Mouse (Mus musculus) CH12.LX (cell line): ENCODE results near the gene Il27ra. TPM values are rescaled to one million over a fixed set of nuclear protein-coding genes. Genes with fewer than 3 reads are reported as not detected.

Experiments used
- DNase-seq: peaks from one replicate; pipeline ENCODE4 v3.0.0-alpha.2; 2013; ENCODE audit errors: extremely low read depth
- H3K27ac ChIP-seq: 2 replicates; pipeline ENCODE4 v1.5.1; 2012; ENCODE audit warnings: low read depth, mild to moderate bottlenecking, control low read depth, moderate library complexity; ENCODE audit not compliant: insufficient read depth
- H3K27me3 ChIP-seq: replicated peaks from 2 replicates; pipeline ENCODE3; 2012; ENCODE audit warnings: inconsistent platforms
- H3K36me3 ChIP-seq, 2 experiments: replicated peaks in 1 of 2; 2 replicates each; pipeline versions ENCODE3 to v1.6.1; 2012; ENCODE audit warnings: inconsistent platforms in 1 of 2, low read length in 1 of 2, mild to moderate bottlenecking in 1 of 2, mixed read lengths in 1 of 2, moderate library complexity in 1 of 2; ENCODE audit not compliant: control insufficient read depth in 1 of 2, insufficient read depth in 1 of 2
- H3K4me1 ChIP-seq, 2 experiments: 2 replicates each; pipeline ENCODE4 v1.6.1; 2012; ENCODE audit warnings: inconsistent platforms in 1 of 2, moderate library complexity in 1 of 2; ENCODE audit not compliant: insufficient read depth in 2 of 2, control insufficient read depth in 1 of 2
- H3K4me2 ChIP-seq: 2 replicates; pipeline ENCODE4 v1.6.1; 2012; ENCODE audit warnings: low read depth, mild to moderate bottlenecking, control low read depth; ENCODE audit not compliant: poor library complexity, insufficient read depth, severe bottlenecking
- H3K4me3 ChIP-seq, 3 experiments: fragments of 150-350 bp in 1 of 3; sonication (generic) in 1 of 3; replicated peaks in 1 of 3; 2 replicates each; pipeline versions ENCODE3 to v1.5.1; 2011 to 2012; ENCODE audit warnings: low read depth in 2 of 3, low read length in 2 of 3, mild to moderate bottlenecking in 2 of 3, moderate library complexity in 2 of 3, control low read depth in 1 of 3, improper control_type of control experiment in 1 of 3, inconsistent platforms in 1 of 3, mixed read lengths in 1 of 3; ENCODE audit not compliant: poor library complexity in 1 of 3
- H3K79me2 ChIP-seq: replicated peaks from 2 replicates; pipeline ENCODE4 v1.6.1; 2012; ENCODE audit warnings: mild to moderate bottlenecking, moderate library complexity; ENCODE audit not compliant: control insufficient read depth, poor library complexity, insufficient read depth, severe bottlenecking; ENCODE audit errors: extremely low read depth
- H3K9ac ChIP-seq: 2 replicates; pipeline ENCODE4 v1.6.1; 2012; ENCODE audit warnings: low read depth, mild to moderate bottlenecking, control low read depth, moderate library complexity; ENCODE audit not compliant: insufficient read depth
- H3K9me3 ChIP-seq: replicated peaks from 2 replicates; pipeline ENCODE3; 2012; ENCODE audit warnings: low read length, inconsistent platforms, mixed read lengths
- BHLHE40 ChIP-seq: IDR thresholded peaks from 2 replicates; pipeline ENCODE4 v1.6.1; 2011; ENCODE audit warnings: mild to moderate bottlenecking, low read depth, low read length, improper control_type of control experiment
- CHD2 ChIP-seq: IDR thresholded peaks from 2 replicates; pipeline ENCODE4 v1.6.1; 2011; ENCODE audit warnings: low read length, improper control_type of control experiment
- CTCF ChIP-seq, 2 experiments: IDR thresholded peaks in 1 of 2; conservative IDR thresholded peaks in 1 of 2; 2 replicates each; pipeline ENCODE4 v1.5.1; 2011 to 2012; ENCODE audit warnings: low read depth in 2 of 2, low read length in 2 of 2, improper control_type of control experiment in 1 of 2, inconsistent platforms in 1 of 2, mild to moderate bottlenecking in 1 of 2, moderate library complexity in 1 of 2
- ELF1 ChIP-seq: IDR thresholded peaks from 2 replicates; pipeline ENCODE4 v1.6.1; 2014; ENCODE audit warnings: low read depth, mild to moderate bottlenecking, inconsistent platforms, low read length, improper control_type of control experiment
- HCFC1 ChIP-seq: IDR thresholded peaks from 2 replicates; pipeline ENCODE4 v1.6.1; 2012; ENCODE audit warnings: low read depth, mild to moderate bottlenecking, inconsistent platforms, low read length, improper control_type of control experiment
- JUN ChIP-seq: IDR thresholded peaks from 2 replicates; pipeline ENCODE4 v1.6.1; 2011; ENCODE audit warnings: low read depth, mild to moderate bottlenecking, low read length, improper control_type of control experiment, moderate library complexity; ENCODE audit not compliant: insufficient read depth
- JUND ChIP-seq: conservative IDR thresholded peaks from 2 replicates; pipeline ENCODE4 v1.6.1; 2011; ENCODE audit warnings: low read depth, low read length, improper control_type of control experiment
- KAT2A ChIP-seq: IDR thresholded peaks from 2 replicates; pipeline ENCODE4 v1.6.1; 2012; ENCODE audit warnings: low read length, improper control_type of control experiment, inconsistent platforms; ENCODE audit not compliant: insufficient replicate concordance
- MAFK ChIP-seq: IDR thresholded peaks from 2 replicates; pipeline ENCODE4 v1.6.1; 2011; ENCODE audit warnings: low read length, improper control_type of control experiment; ENCODE audit not compliant: insufficient replicate concordance
- MAX ChIP-seq: IDR thresholded peaks from 2 replicates; pipeline ENCODE4 v1.6.1; 2011; ENCODE audit warnings: low read length, improper control_type of control experiment
- MEF2A ChIP-seq: IDR thresholded peaks from 2 replicates; pipeline ENCODE4 v1.6.1; 2014; ENCODE audit warnings: low read depth, mild to moderate bottlenecking, inconsistent platforms, low read length, improper control_type of control experiment, borderline replicate concordance
- MXI1 ChIP-seq: IDR thresholded peaks from 2 replicates; pipeline ENCODE4 v1.6.1; 2011; ENCODE audit warnings: mild to moderate bottlenecking, low read depth, low read length, improper control_type of control experiment
- MYC ChIP-seq: IDR thresholded peaks from 2 replicates; pipeline ENCODE4 v1.6.1; 2011; ENCODE audit warnings: low read depth, mild to moderate bottlenecking, improper control_type of control experiment, low read length
- NELFE ChIP-seq: IDR thresholded peaks from 2 replicates; pipeline ENCODE4 v1.6.1; 2011; ENCODE audit warnings: low read depth, low read length, improper control_type of control experiment
- NRF1 ChIP-seq: IDR thresholded peaks from 2 replicates; pipeline ENCODE4 v1.6.1; 2014; ENCODE audit warnings: low read depth, mild to moderate bottlenecking, inconsistent platforms, low read length, improper control_type of control experiment, moderate library complexity
- POLR2A ChIP-seq: IDR thresholded peaks from 2 replicates; pipeline ENCODE4 v1.6.1; 2011; ENCODE audit warnings: low read depth, mild to moderate bottlenecking, improper control_type of control experiment, low read length
- POLR2AphosphoS2 ChIP-seq: IDR thresholded peaks from 2 replicates; pipeline ENCODE4 v1.6.1; 2011; ENCODE audit warnings: low read depth, low read length, improper control_type of control experiment
- RAD21 ChIP-seq: IDR thresholded peaks from 2 replicates; pipeline ENCODE4 v1.6.1; 2011; ENCODE audit warnings: low read depth, mild to moderate bottlenecking, low read length, improper control_type of control experiment, moderate library complexity
- RCOR1 ChIP-seq: conservative IDR thresholded peaks from 2 replicates; pipeline ENCODE4 v1.6.1; 2012; ENCODE audit warnings: low read depth, mild to moderate bottlenecking, inconsistent platforms, low read length, improper control_type of control experiment
- SIN3A ChIP-seq: IDR thresholded peaks from 2 replicates; pipeline ENCODE4 v1.6.1; 2012; ENCODE audit warnings: low read length, improper control_type of control experiment, inconsistent platforms
- SMC3 ChIP-seq: IDR thresholded peaks from 2 replicates; pipeline ENCODE4 v1.6.1; 2011; ENCODE audit warnings: low read depth, low read length, improper control_type of control experiment
- TBP ChIP-seq: conservative IDR thresholded peaks from 2 replicates; pipeline ENCODE4 v1.6.1; 2011; ENCODE audit warnings: low read depth, low read length, improper control_type of control experiment
- TCF12 ChIP-seq: IDR thresholded peaks from 2 replicates; pipeline ENCODE4 v1.6.1; 2014; ENCODE audit warnings: low read depth, mild to moderate bottlenecking, inconsistent platforms, low read length, improper control_type of control experiment
- UBTF ChIP-seq: IDR thresholded peaks from 2 replicates; pipeline ENCODE4 v1.6.1; 2012; ENCODE audit warnings: low read depth, mild to moderate bottlenecking, inconsistent platforms, low read length, improper control_type of control experiment, moderate library complexity
- USF2 ChIP-seq: conservative IDR thresholded peaks from 2 replicates; pipeline ENCODE4 v1.6.1; 2011; ENCODE audit warnings: low read depth, low read length, improper control_type of control experiment
- ZKSCAN1 ChIP-seq: IDR thresholded peaks from 2 replicates; pipeline ENCODE4 v1.6.1; 2012; ENCODE audit warnings: low read depth, inconsistent platforms, low read length, improper control_type of control experiment, borderline replicate concordance
- ZMIZ1 ChIP-seq: IDR thresholded peaks from 2 replicates; pipeline ENCODE4 v1.6.1; 2012; ENCODE audit warnings: low read depth, mild to moderate bottlenecking, inconsistent platforms, low read length, improper control_type of control experiment
- ZNF384 ChIP-seq: IDR thresholded peaks from 2 replicates; pipeline ENCODE4 v1.6.1; 2012; ENCODE audit warnings: low read depth, low read length, improper control_type of control experiment, inconsistent platforms
- dilution Hi-C: fragments of 300-500 bp; cut with MboI; formaldehyde crosslinking; loops from 2 replicates; pipeline ENCODE4 v1.14.3; 2020; ENCODE audit warnings: low sequenced_read_pairs; ENCODE audit not compliant: extremely low pct_unique_long_range_greater_than_20kb, extremely low pct_ligation_motif_present
- in situ Hi-C: fragments of 300-500 bp; cut with MboI; formaldehyde crosslinking; loops from 3 replicates; pipeline ENCODE4 v1.14.3; 2019; ENCODE audit warnings: low sequenced_read_pairs, low pct_ligation_motif_present, low pct_unique_long_range_greater_than_20kb, mixed read lengths
- polyA plus RNA-seq: library from polyadenylated mRNA; unstranded; fragments of >175 nt; gene quantifications from 2 replicates; pipeline ENCODE4 v1.2.1, GENCODE M21; 2012; ENCODE audit warnings: low read depth; ENCODE audit not compliant: insufficient read length
- total RNA-seq, 2 experiments: library from RNA; depleted of rRNA; stranded (reverse); fragments of 300-350 nt in 1 of 2; fragments of >200 nt in 1 of 2; gene quantifications; 2 replicates each; pipeline ENCODE4 v1.2.3; 2012 to 2014

The Il27ra gene
- total and polyA plus RNA-seq, 3 experiments, result 1.4 to 2.4 (median 2.3) TPM

DNA sequence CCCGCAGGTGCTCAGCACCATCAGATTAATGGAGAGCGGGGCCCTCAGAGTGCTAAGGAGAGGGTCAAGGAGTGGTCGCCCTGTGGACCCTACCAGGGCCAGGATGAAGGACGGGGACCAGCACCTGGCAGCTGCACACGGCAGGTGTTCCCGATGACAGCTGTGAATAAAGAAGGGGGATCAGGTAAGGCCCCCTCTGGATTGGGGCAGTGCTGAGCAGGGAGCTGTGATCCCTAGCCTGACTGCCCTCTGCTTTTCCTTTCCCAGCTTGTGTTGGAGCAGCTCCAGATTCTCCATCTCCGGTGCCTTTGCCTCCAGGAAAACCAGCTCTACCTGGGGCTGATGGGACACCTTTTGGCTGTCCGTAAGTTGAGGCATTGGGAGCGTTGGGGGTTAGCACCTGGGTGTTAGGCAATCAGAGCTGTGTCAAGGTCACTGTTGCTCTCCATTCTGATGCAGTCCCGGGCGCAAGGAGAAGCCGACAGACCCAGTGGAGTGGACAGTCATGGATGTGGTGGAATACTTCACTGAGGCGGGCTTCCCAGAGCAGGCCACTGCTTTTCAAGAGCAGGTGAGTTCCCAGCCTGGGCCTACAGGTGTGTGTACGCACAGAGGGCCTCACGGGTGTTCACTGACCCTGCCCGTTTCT lies 43.2 kb downstream of the Il27ra start:
- Histone ChIP-seq H3K4me1 (peaks cover 18 to 38% of the 10 kb centered on the region in 2 experiments), H3K79me2 (peaks cover 3% of the 10 kb centered on the region; the same call in 1 of the 2 replicates), H3K4me2 (peak overlapping the region; percentile 62), H3K4me3 (peak overlapping the region; percentile 58 to 80 (median 71)), H3K9me3 (no peaks in the 10 kb centered on the region), H3K27me3 (no peaks in the 10 kb centered on the region), H3K36me3 (peaks cover 14 to 44% of the 10 kb centered on the region in 2 experiments), H3K27ac (no peak overlapping the region), H3K9ac (peak overlapping the region; percentile 81)
- dilution Hi-C loops, result no loop called here
- no peak for DNase-seq
- no peak for TF ChIP-seq MXI1
- TF ChIP-seq POLR2AphosphoS2, result no peak
- TF ChIP-seq KAT2A, result no peak
- no peak for TF ChIP-seq MAX
- TF ChIP-seq MYC, result no peak
- no peak for TF ChIP-seq JUND
- TF ChIP-seq USF2, result no peak
- in situ Hi-C loops, result no loop called here

DNA sequence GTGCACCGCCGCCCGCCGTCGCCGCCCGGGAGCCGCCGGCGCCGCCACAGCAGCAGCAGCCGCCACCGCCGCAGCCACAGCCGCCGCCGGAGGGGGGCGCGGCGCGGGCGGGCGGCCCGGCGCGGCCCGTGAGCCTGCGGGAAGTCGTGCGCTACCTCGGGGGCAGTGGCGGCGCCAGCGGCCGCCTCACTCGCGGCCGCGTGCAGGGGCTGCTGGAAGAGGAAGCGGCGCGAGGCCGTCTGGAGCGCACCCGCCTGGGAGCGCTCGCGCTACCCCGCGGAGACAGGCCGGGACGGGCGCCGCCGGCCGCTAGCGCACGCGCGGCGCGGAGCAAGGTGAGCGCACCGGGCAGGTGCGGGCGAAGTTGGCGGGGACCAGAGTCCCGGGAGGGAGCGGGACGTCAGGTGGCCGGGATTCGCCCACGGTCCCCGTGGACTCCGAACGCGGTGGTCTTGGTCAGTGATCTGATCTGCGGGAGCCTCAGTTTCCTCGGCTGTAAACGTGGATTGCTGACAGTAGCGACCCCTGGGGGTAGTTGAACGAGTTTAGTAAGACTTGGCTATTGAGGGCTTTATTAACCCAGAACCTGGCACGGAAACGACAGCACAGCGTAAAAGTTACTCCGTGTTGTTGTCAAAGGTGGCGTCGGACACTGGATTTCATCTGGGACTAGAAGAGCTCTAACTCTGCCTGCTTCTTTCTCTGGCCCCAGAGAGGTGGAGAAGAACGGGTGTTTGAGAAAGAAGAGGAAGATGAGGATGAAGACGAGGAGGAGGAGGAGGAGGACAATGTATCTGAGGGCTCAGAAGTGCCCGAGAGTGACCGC lies 43.9 kb downstream of the Il27ra start:
- Histone ChIP-seq H3K4me1 (peaks cover 14 to 31% of the 10 kb centered on the region in 2 experiments), H3K27me3 (no peaks in the 10 kb centered on the region), H3K9me3 (no peaks in the 10 kb centered on the region)
- dilution Hi-C loops, result no loop called here
- no peak for TF ChIP-seq ZNF384
- no peak for TF ChIP-seq MAFK
- peak; percentile 20 for TF ChIP-seq RAD21
- TF ChIP-seq CHD2, result no peak
- peak; percentile 55; the same call in 1 of the 2 replicates for TF ChIP-seq SIN3A
- TF ChIP-seq MEF2A, result 0 out of 2 replicates have a peak, but pooled peaks have one; percentile 18
- no peak for TF ChIP-seq TBP
- peak; percentile 82 for TF ChIP-seq NRF1
- TF ChIP-seq JUN, result no peak
- no peak for TF ChIP-seq ELF1
- peak; percentile 85 for TF ChIP-seq UBTF
- peak; percentile 59; the same call in 1 of the 2 replicates for TF ChIP-seq MXI1
- no peak for TF ChIP-seq ZKSCAN1
- TF ChIP-seq BHLHE40, result peak; percentile 39; the same call in 1 of the 2 replicates
- TF ChIP-seq RCOR1, result no peak
- TF ChIP-seq SMC3, result peak; percentile 46
- peak; percentile 27; the same call in 1 of the 2 replicates for TF ChIP-seq TCF12
- TF ChIP-seq NELFE, result 0 out of 2 replicates have a peak, but pooled peaks have one; percentile 18
- peak in 1 of 2 experiments; percentile 69; a peak in 3 of 4 replicates for TF ChIP-seq CTCF (conservative IDR thresholded peaks at IDR 0.05 in 1 of 2, IDR thresholded peaks at IDR 0.05 in 1 of 2; ENCODE audit: low read depth in 2 of 2, low read length in 2 of 2)
- 0 out of 2 replicates have a peak, but pooled peaks have one; percentile 38 for TF ChIP-seq MYC
- TF ChIP-seq ZMIZ1, result no peak
- TF ChIP-seq POLR2A, result no peak
- 0 out of 2 replicates have a peak, but pooled peaks have one; percentile 30 for TF ChIP-seq HCFC1
- TF ChIP-seq, all 38 proteins: peak for 13
- in situ Hi-C loops, result no loop called here
- peak overlapping the region; percentile 81 for H3K9ac ChIP-seq
- H3K4me2 ChIP-seq, result peak overlapping the region; percentile 62
- H3K79me2 ChIP-seq, result peaks cover 3% of the 10 kb centered on the region; the same call in 1 of the 2 replicates
- peaks cover 14 to 44% of the 10 kb centered on the region in 2 experiments for H3K36me3 ChIP-seq
- DNase-seq, result peak; percentile 76
- peak overlapping the region; percentile 12; the same call in 1 of the 2 replicates for H3K27ac ChIP-seq
- peak overlapping the region; percentile 58 to 80 (median 71) for H3K4me3 ChIP-seq
